Mouse (Mus musculus): Measurements from ENCODE around the gene Bbs2.
"Not testable (repeated sequence)": the region's sequence is repeated elsewhere in the genome, so short reads cannot be mapped to it uniquely, and the experiment has no call there.

The Bbs2 gene

DNA sequence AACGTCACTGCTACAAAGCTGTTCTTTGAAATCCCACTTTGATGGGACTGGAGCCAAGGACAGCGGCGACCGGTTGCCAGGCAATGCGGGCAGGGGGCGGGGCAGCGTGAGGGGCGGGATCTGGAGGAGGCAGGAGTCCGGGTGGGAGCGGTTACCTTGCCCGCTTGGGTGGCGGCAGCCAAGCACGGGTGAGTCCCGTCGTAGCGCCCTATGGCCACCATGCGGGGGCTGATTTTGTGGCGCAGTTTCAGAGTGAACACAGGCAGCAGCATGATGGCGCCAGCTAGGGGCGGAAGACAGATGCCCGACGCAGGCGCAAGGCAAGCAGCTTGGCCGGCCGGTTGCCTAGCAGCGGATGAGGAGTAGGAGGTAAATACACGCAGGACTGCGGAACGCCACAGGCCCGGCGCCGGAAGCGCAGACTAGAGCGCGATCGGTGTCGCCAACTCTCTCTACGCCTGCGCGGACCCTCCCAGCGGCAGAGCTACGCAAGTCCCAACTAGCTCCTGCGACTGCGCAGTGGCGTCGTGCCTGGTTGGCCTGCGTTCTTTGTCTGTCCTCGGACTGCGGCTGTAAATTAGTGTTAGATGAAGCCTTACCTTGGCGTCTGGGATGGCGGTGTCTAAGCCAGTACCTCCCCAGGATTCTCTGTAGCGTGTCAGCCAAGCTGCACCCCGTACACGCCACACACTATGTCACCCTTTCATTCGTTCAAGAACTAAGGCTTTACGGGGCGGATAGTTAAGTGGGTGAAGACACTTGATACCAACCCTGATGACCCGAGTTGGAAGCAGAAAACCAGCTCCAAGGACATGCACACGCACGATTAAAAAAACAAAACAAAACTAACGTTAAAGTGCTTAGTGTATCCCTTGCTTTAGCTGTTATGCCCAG, at the start of gene Bbs2:
Gene Bbs2, minus strand, starts transcription at position 848 of the 894 bp plus-strand sequence.
- peak; percentile 99 for DNase-seq

DNA sequence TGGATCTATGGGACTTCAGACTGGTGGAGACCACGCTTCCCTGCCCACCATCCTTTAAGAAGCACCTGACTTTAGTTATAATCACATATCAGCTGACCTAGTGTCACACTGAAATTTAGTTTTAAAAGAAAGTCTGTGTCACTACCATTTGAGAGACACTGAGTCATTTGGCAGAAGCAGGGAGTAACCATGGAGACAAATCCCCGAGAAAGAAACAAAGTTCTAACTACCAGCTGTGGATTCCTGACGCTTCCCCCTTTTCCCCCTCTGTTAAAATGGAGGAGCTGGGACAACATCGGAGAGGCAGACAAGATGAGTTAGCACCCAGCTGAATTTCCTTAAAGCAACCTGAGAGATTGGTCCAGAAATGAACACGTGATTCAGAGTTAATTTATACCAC, 49.5 kb upstream of the Bbs2 start:
- DNase-seq: no peak

DNA sequence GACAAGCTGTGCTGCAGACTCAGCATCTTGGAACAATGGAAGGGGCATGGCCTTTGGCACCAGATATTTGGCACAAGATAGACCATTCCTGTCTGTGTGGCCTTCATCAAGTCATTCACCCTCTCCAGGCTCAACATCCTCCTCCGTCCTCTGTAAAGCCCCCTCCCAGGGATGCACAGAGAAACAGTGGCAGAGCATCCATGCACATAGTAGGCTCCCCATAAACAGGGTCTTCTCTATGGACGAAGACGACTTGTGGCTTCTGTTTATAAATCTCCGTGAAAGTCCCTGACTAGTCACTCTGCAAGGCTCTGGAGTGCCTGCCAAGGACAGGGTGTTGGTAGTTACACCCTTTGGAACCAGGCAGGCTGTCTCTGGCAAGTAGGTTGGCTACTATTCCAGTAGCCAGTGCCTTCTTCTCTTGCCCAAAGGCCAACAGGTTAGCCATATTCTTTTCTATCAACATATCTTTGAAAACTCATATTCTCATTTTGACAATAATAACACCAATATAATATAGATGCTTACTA, 41.6 kb upstream of the Bbs2 start:
- no peak for DNase-seq

DNA sequence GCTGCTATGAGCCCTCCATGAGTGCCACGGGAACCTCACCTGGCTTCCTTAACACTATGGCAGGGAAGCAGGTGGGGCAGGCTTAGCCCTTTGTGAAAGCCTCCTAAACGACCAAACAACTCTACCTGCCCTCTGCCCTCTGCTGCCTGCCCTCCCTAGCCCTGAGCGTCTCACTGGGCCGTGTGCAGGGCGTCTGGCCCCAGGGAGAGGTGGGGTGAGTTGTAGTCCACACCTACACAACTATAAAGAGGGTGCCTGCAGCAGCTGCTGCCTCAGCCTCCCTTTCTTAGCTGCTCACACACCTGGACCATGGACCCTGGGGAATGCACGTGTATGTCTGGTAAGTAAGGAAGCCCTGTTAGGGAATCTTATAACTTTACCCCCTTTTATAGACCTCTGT, 38.2 kb upstream of the Bbs2 start, which contains the start of gene Mt4:
Gene Mt4, plus strand, starts transcription at position 265 of the 400 bp plus-strand sequence.
- DNase-seq: no peak

DNA sequence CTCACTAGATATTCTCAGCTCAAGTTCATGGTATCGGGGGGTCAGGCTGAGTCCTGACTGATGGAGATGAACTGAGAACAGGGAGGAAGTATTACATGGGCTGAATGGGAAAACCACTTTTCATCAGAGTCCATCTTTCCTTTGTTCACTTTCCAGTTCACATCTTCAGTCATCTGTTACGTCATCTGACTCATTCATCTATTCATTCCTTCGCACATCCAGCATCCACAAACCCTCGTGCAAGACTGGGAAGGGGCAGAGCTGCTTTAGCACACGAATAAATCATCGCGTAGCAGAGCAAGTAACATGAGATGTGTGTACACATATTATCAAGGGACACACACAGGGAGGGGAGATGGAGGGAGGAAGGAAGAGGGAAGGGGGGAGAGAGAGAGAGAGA, 37.5 kb upstream of the Bbs2 start:
- DNase-seq: no peak

DNA sequence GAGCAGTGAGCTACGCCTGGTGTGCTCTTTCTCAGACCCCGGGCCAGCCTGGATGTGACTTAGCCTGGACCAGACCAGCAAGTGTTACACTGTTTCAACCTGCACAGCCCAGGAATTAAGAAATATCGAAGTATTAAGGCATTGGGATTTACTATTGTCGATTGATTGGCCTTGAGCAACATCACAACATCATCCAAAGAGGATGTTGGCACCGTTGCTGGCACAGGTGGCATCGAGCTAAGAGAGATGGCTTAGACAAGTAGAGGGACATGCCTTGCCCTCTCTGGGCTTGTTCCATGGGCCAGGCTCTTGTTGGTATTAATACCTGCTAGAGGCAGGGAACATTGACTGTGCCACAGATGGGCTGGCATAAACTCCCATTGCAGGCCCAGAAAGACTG, 36.8 kb upstream of the Bbs2 start:
- no peak for DNase-seq

DNA sequence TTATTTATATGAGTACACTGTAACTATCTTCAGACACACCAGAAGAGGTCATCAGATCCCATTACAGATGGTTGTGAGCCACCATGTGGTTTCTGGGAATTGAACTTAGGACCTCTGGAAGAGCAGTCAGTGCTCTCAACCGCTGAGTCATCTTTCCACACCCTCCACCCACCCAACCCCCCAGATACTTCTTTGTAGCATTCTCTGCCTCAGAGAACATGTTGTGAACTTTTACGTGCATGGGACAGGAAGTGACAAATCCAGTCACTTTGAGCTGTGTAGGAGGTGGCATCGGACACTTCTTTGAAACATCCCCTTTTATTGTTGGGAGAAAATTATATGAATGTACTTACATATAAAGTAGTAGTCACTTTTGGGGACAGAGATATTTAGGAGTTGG, 35.9 kb upstream of the Bbs2 start:
- not testable (repeated sequence) for DNase-seq

DNA sequence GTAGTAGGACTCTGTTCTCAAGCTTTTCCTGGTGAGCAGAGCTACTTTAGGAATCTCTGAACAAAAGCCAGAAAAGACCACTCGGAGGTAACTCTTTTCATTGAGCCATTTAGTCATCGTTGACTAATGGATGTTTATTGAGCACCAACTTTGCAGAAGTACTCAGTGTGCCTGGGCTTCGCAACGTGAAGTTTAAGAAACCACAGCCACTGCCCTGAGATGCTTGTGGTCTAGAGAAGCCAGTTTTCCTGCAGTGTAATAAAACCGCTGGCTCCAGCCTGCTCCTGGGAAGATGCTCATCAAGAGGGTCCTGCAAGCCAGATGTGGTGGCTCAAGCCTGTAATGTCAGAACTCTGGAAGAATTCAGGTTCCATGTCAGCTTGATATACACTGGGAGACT, 33.4 kb upstream of the Bbs2 start:
- DNase-seq: no peak

DNA sequence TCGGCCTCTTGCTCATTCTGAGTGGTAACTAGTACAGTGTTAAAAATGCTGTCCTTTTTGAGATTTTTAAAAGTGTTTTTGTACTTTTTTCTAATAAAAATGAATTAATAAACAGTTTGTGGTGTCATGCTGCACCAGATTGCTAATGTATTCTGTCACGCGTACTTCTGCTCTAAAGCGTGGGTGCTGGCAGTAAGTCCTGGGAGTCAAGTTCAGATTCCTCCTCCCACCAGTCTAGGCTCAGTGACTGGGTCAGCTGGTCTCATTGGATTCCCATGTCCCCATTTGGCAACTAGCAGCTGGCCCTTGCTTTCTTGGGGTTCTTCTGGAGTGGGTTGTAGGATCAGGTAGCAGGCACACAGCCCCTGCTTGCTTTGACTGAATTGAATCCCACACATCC, 31.4 kb upstream of the Bbs2 start:
- DNase-seq: no peak

DNA sequence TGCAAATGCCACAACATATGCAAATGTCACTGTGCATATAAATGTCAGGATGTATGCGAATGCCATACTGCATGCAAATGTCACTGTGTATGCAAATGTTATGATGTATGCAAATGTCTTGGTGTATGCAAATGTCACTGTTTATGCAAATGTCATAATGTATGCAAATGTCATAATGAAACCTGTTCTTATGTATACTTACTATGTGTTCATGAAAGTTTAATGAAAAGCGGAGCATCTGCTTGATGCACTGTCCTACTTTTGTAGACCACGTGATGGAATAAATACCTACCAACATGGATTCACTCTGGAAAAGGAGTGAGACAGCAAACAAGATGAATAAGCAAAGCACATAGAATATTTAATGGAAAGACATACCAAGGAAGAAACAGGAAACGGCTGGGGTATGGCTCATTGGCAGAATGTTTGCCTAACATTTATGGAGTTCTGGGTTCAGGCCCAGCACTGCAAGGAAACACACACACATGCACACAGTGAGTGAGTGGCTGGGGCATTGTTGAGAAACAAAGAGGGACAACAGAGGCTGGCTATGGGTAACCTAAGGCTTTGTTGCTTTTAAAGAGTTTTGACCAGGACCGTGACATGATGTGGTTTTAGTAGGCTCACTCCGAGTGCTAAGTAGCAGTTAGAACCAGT, 30.5 kb upstream of the Bbs2 start:
- no peak for DNase-seq

DNA sequence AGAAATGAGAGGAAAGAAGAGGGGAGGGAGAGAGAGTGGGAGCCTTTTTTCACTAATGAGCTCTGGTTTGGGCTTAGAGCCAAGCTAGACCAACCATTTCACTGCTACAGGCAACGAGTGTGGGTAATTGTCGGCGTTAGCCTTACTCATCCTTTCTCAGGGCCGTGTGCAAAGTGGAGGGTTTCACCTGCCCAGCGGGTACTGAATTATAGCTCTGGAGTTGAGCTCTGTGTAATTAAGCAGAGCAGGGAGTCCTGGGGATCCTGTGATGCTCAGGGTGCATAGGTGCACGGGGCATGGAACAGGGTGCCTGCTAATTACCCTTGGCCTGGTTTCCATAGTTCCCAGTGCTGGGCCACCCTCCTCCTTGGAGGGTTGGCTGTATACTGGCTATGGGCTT, 29.0 kb upstream of the Bbs2 start:
- no peak for DNase-seq

DNA sequence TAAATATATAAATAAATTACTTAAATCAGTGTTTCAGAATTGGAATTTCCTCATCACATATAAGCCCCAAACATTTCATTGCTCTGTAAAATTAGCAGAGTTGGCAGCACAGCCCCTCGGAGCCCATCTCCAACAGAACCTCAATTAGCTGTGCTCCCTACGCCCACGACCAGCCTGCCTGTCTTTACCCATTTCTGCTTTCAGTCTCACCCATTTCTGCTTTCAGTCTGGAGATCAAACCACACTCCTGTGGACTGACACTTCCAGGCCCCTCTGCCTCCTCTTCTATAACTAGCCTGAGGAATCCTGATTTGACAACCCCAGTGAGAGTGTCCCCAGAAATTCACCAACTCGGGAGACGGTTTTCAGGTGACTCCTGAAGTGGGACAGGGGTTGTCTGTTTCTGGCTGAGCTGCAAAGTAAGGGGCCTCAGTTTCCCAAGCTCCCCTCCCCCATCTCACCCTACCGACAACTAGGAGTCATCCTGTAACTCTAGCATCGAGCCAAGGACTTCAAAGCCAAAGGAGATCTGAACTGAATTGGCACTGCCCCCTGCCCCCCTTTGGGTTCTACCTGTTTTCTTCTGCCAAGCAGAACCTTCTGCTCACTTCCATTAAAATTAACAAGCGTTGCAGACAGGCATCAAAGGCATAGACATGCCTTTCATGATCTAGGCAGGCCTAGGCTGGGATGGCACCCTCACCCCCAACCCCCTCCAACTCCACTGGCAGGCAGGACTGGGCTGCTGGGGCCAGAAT, 24.2 kb upstream of the Bbs2 start:
- DNase-seq: no peak

DNA sequence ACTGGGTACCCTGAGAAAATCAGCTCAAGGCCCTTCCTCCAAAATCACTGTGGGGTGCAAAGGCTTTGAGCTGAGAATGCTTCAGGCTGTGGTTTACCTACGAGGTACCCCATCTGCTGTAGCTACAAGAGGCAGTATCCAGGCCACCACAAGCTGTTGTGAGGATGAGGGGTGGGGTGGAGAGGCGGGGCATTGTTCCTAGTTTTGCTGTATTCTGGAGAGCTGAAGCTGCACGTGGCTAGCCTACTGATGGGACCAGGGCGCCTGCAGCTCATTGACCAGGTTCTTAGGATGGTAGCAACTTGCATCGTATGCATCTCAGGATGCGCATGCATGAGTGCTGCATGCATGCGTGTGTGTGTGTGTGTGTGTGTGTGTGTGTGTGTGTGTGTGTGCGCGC, 22.9 kb upstream of the Bbs2 start:
- DNase-seq: no peak

DNA sequence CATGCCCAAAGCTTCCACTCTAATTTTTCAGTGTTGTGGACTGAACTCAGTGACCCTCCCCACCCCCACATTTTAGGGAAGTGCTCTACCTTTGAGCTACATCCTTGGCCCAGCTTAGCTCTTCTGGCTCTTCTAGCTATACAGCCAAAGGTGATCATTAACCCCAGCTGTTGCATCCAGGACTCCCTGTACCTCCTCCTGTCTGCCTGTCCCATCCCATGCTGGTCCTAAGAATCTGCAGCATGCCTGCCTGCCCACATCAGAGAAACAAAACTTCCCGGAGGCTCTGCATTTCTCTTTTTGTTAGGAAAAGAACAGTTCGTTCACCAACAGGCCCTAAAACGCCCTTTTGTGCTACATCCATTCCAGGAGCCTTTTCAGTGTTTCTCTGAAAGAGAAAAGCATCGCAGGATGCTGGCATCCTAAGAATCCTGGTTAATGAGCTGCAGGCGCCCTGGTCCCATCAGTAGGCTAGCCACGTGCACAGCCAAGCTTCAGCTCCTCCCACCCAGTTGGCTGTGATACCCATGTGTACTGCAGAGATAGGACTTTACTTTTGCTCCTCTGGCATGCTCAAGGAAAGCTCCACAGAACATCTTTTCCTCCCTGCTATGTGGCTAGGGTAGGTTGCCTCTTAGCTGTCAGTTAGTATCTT, 20.2 kb upstream of the Bbs2 start:
- no peak for DNase-seq

DNA sequence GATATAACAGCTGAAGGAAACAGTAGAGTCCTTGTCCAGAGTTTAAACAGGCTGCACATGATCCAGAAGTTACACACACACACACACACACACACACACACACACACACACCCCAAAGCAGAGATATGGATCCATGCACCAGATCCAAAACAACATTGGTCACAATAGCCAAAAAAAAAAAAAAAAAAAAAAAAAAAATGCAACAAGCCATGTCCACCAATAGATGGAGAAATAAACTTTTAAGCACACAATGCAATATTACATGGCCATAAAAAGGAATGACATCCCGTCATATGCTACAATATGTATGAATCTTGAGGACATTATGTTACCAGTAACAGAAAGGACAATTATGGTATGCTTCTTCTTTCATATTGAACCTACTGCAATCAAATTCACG, 15.2 kb upstream of the Bbs2 start:
- no peak for DNase-seq

DNA sequence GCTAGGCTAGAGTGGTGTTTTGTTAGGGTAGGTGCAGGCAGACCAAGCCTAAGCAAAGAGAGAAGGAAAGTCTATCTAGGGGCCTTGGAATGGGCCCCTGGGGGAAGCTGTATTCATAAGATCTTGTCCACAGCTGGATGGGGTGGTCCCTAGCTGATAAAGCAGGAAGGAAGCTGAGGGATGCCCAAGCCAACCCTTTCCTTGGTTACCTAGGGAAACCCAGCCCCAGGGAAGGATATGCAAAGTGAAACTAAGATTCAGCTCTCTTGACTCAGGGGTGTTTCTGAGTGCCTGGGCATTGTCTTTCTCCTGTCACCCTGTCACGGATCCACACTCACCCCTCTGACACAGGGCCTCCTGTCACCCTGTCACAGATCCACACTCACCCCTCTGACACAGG, 14.7 kb upstream of the Bbs2 start:
- no peak for DNase-seq

DNA sequence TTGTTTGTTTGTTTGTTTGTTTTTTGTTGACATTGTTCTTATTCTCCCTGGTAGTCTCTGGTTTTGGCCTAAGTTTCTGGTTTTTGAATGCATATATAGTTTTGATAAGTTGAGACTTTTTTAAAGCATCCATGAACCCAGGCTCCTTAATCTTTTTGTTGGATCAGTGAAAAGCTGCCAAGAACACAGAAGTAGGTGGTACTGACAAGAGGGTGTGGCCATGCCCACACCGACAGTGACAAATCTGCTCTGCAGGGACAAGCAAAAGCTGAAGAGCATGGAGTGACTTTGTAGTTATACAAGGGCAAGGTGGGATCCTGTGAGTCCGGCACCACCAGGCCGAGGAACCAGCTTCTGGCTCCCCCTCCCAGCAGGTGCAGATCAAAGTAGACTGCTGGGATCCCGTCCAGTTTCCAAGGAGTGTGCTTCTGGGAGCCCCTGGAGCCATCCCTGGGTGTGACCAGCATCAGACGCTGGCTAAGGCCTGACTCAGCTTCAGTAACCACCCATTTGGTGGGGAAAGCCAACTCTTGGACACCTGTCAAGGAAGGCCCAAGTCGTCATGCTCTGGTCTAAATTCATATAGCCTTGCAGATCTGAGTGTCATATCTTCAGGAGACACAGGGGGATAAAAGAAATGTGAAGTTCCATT, 11.9 kb upstream of the Bbs2 start:
- no peak for DNase-seq

DNA sequence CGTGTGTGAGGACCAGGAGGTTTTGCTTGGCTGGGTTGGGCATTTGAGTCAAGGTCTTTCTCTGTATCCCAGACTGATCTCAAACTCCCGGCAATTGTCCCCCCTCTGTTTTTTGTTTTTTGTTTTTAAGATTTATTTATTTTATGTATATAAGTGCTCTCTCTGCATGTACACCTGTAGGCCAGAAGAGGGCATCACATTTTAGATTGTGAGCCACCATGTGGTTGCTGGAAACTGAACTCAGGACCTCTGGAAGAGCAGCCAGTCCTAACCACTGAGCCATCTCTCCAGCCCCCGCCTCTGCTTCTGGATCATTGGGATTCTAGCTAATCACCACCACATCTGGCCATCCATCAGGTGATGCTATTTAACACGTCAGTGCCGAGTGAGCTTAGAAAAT, 11.1 kb upstream of the Bbs2 start:
- no peak for DNase-seq

DNA sequence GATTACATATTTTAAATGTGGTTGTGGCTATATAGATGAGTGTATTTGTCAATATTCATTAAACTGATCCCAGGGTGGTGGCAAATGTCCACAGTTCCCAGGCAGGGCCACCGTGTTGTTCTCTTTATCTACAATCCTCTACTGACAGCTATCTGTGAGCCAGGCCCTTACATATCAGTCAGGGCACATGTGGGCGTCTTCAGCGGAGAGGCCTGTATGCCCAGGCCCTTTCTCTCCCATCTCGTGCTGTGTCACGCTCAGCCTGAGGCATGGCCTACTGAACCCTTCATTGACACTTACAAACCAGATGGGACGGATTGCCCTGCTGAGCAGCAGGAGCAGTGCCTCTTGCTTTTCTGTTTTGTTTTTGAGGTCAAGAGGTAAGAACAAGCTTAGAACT, 10.7 kb upstream of the Bbs2 start:
- no peak for DNase-seq

DNA sequence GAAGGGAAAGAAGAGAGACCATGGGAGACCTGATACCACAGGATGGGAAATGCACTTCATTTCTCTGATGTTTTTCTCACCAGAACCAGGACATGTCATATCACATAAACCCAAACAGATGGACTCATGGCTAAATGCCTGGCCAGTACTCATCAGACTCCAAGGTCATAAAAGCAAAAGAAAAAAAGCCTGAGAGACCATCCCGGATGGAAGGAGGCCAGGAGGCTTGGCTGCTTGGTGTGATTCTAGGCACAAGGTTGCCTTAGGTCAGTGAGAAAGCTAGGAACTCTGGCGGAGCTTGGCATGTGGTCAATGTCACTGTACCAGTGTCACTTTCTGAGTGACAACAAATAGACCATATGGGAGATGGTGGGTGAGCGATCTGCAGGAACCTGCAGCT, 9.1 kb upstream of the Bbs2 start:
- DNase-seq: peak; percentile 25

DNA sequence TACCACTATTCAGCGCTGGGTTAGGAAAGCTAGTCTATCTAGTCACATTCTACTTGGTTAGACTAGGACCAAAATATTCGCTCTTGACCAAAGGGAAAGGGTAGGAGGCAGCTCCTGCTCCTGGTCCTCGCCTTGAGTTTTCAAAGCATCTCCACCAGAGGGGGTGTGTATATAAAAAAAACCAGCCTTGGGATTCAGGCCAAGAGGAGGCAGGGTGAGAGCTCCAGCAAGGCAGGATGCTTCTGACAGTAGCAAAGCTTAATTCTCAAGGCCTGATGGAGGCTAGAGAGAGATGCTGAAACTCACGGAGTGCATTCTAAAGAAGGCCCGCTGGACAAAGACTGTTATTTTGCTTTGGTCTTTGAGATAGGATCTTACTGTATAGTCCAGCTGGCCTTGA, 5.4 kb upstream of the Bbs2 start:
- DNase-seq: peak; percentile 28

DNA sequence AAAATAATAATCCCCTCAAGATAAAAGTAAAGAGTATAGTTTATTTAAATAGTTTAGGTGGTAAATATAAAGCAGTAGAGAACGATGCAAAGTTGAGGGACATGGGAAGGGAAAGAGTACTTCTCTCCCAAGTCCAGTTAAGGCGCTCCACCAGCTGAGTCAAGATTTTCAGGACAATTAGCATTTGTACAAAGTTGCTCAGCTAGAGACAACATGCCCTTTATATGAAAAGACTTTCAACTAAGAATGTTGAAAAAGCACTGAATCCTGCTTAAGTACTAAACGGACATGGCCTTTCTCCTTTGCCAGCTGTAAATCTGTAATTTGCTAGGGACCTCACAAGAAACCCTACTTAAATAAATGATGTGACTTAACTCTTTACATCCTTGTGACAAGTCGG, 268 bp upstream of the Bbs2 start:
- DNase-seq: no peak
